Mouse (Mus musculus): Measurements from ENCODE around the gene Tbc1d2. TPM values are rescaled to one million over a fixed set of nuclear protein-coding genes. Genes with fewer than 3 reads are reported as not detected.
"Not testable (repeated sequence)": the region's sequence is repeated elsewhere in the genome, so short reads cannot be mapped to it uniquely, and the experiment has no call there.

Tbc1d2 gene
- polyA plus RNA-seq, 1 experiment from 2014 or later = 0.98 TPM

DNA sequence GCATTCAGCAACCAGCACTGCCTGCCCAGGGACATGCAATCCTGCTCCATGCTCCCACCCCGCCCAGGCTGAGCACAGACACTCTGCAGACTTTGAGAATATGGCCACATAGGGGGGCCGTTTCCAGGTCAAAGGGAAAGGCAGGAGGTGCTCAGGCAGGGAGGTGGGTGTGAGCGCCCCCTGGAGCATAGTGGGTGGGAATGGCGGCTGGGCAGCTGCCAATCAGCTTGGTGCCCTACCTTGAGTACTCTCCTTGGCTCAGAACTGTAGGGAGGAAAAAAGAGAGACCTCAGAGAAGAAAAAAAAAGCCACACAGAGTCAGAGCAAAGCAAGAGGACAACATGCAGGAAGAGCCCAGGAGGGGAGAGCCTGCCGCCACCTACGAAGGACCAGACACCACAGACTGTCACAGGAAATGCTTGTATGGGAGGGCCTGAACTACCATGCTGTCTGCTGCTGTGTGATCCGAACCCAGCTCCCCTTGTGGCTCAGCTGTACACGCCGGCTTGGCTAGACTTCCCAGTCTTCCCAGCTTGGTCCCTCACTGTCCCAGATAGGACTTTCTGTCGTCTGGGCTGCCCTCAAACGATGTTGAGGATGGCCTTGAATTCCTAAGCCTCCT lies 31.7 kb downstream of the Tbc1d2 start:
- peaks cover 24% of the 10 kb centered on the region; the same call in 1 of the 2 replicates for H3K27me3 ChIP-seq
- no peak overlapping the region for H3K27ac ChIP-seq
- H3K4me2 ChIP-seq = no peak overlapping the region
- H3K9ac ChIP-seq = no peak overlapping the region
- H3K9me3 ChIP-seq = no peaks in the 10 kb centered on the region
- ATAC-seq (ENCODE audit: low FRiP score) = no peak
- H3K36me3 ChIP-seq (replicated peaks) = no peaks in the 10 kb centered on the region
- WGBS = 66% methylated on average over 11 of the region's 11 CpGs
- H3K4me1 ChIP-seq = peaks cover 5% of the 10 kb centered on the region; the same call in 1 of the 2 replicates
- H3K4me3 ChIP-seq (replicated peaks) = no peak overlapping the region

- peaks cover 23% of the 10 kb centered on the region; the same call in 1 of the 2 replicates for H3K27me3 ChIP-seq
- WGBS = 74% methylated on average over 6 of the region's 6 CpGs
Measured at GRCm38 (mm10) chr4:46617408-46617807, 32.6 kb downstream of the Tbc1d2 start.

GRCm38 (mm10) chr4:46614641-46615040 lies 35.4 kb downstream of the Tbc1d2 start:
- no peaks in the 10 kb centered on the region for H3K9me3 ChIP-seq
- no peak overlapping the region for H3K4me2 ChIP-seq
- H3K27ac ChIP-seq = no peak overlapping the region
- H3K27me3 ChIP-seq = peaks cover 13% of the 10 kb centered on the region; the same call in 1 of the 2 replicates
- no peak overlapping the region for H3K9ac ChIP-seq
- WGBS = 77% methylated on average over 9 of the region's 9 CpGs
- no peak for ATAC-seq (ENCODE audit: low FRiP score)
- no peak overlapping the region for H3K4me3 ChIP-seq (replicated peaks)
- no peaks in the 10 kb centered on the region for H3K36me3 ChIP-seq (replicated peaks)
- no peaks in the 10 kb centered on the region; the same call in 1 of the 2 replicates for H3K4me1 ChIP-seq

More at GRCm38 (mm10) chr4:46617408-46617807, 32.6 kb downstream of the Tbc1d2 start:
- Histone ChIP-seq H3K36me3 (replicated peaks) (no peaks in the 10 kb centered on the region), H3K9ac (no peak overlapping the region), H3K4me3 (replicated peaks) (no peak overlapping the region), H3K27ac (no peak overlapping the region), H3K4me1 (peaks cover 5% of the 10 kb centered on the region; the same call in 1 of the 2 replicates), H3K9me3 (no peaks in the 10 kb centered on the region), H3K4me2 (no peak overlapping the region)
- no peak for ATAC-seq (ENCODE audit: low FRiP score)

GRCm38 (mm10) chr4:46613618-46614017 lies 36.4 kb downstream of the Tbc1d2 start:
- Histone ChIP-seq H3K4me3 (replicated peaks) (no peak overlapping the region), H3K9me3 (no peaks in the 10 kb centered on the region), H3K4me1 (no peaks in the 10 kb centered on the region; the same call in 1 of the 2 replicates), H3K4me2 (no peak overlapping the region), H3K27ac (no peak overlapping the region), H3K27me3 (peaks cover 16% of the 10 kb centered on the region; the same call in 1 of the 2 replicates), H3K36me3 (replicated peaks) (no peaks in the 10 kb centered on the region), H3K9ac (no peak overlapping the region)
- no peak for ATAC-seq (ENCODE audit: low FRiP score)
- WGBS = 84% methylated on average over 12 of the region's 12 CpGs

GRCm38 (mm10) chr4:46611181-46611580 lies 38.8 kb downstream of the Tbc1d2 start:
- no peak overlapping the region for H3K27ac ChIP-seq
- ATAC-seq (ENCODE audit: low FRiP score) = peak; percentile 57
- no peaks in the 10 kb centered on the region for H3K9me3 ChIP-seq
- H3K27me3 ChIP-seq = peaks cover 18% of the 10 kb centered on the region; the same call in 1 of the 2 replicates
- no peak overlapping the region for H3K9ac ChIP-seq
- no peak overlapping the region for H3K4me2 ChIP-seq
- H3K4me3 ChIP-seq (replicated peaks) = no peak overlapping the region
- H3K4me1 ChIP-seq = no peaks in the 10 kb centered on the region; the same call in 1 of the 2 replicates
- no peaks in the 10 kb centered on the region for H3K36me3 ChIP-seq (replicated peaks)
- WGBS = under 1% methylated on average over 4 of the region's 4 CpGs

DNA sequence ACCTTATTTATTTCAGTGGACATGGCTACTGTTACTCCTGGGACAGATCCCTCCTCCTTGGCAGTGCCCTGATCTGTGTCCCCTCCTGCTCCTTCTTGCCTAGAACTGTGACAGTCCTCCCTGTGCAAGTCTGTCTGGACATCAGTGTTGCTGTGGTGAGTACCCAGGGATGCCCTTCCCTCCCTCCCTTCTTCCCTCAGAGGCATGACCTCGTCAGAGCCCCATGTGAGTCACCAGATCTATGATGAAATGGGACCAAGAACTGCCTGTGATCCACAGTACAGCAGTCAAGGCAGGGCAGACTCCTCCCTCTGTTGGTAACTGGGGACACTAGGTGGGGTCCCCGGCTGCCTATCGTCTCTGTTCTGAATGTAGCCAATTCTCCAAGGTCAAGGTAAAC lies 42.4 kb downstream of the Tbc1d2 start:
- WGBS = 83% methylated on average over 3 of the region's 3 CpGs
- ATAC-seq (ENCODE audit: low FRiP score) = no peak
- Histone ChIP-seq H3K9me3 (no peaks in the 10 kb centered on the region), H3K27ac (no peak overlapping the region), H3K9ac (no peak overlapping the region), H3K4me3 (replicated peaks) (no peak overlapping the region), H3K36me3 (replicated peaks) (no peaks in the 10 kb centered on the region), H3K27me3 (peaks cover 36% of the 10 kb centered on the region; the same call in 1 of the 2 replicates), H3K4me1 (no peaks in the 10 kb centered on the region; the same call in 1 of the 2 replicates), H3K4me2 (no peak overlapping the region)

GRCm38 (mm10) chr4:46605451-46605850 lies 44.6 kb downstream of the Tbc1d2 start:
- WGBS = 70% methylated on average over 11 of the region's 11 CpGs
- no peak for ATAC-seq (ENCODE audit: low FRiP score)
- H3K4me1 ChIP-seq = peaks cover 4% of the 10 kb centered on the region; the same call in 1 of the 2 replicates
- H3K9ac ChIP-seq = no peak overlapping the region
- no peaks in the 10 kb centered on the region for H3K9me3 ChIP-seq
- peaks cover 54% of the 10 kb centered on the region for H3K27me3 ChIP-seq
- no peak overlapping the region for H3K27ac ChIP-seq
- H3K4me3 ChIP-seq (replicated peaks) = no peak overlapping the region
- no peak overlapping the region for H3K4me2 ChIP-seq
- no peaks in the 10 kb centered on the region for H3K36me3 ChIP-seq (replicated peaks)

DNA sequence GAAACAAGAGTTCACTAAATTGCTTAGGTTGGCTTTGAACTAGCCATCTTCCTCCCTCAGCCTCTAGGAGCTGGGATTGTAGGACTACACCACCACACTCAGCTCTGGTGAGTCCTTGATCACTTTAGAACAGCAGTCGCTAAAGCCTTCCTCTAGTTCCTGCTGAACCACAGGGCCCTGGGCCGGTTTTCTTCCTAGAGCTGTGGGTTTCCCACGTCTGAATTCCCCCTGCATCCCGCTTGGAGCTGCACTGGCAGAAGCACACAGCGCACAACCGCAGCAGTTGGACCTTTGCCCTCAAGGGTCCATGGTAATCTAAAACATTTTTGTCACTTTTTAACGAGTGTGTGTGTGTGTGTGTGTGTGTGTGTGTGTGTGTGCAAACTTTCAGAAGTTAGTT lies 47.3 kb downstream of the Tbc1d2 start:
- ATAC-seq (ENCODE audit: low FRiP score) = no peak
- Histone ChIP-seq H3K36me3 (replicated peaks) (no peaks in the 10 kb centered on the region), H3K4me2 (no peak overlapping the region), H3K9me3 (no peaks in the 10 kb centered on the region), H3K4me3 (replicated peaks) (no peak overlapping the region), H3K4me1 (peaks cover 4% of the 10 kb centered on the region; the same call in 1 of the 2 replicates), H3K27me3 (peaks cover 64% of the 10 kb centered on the region), H3K9ac (no peak overlapping the region), H3K27ac (no peak overlapping the region)
- 59% methylated on average over 7 of the region's 7 CpGs for WGBS

- under 1% methylated on average over 62 of the region's 66 CpGs for WGBS
- peak; percentile 73 for ATAC-seq (ENCODE audit: low FRiP score)
- Histone ChIP-seq H3K4me3 (replicated peaks) (peak within 1 kb of the TSS; percentile 59), H3K9me3 (no peaks in the 10 kb centered on the region), H3K4me2 (peak within 1 kb of the TSS; percentile 93), H3K9ac (peak within 1 kb of the TSS; percentile 71), H3K27me3 (peaks cover 67% of the 10 kb centered on the region), H3K36me3 (replicated peaks) (no peaks in the 10 kb centered on the region), H3K27ac (no peak within 1 kb of the TSS), H3K4me1 (peaks cover 4% of the 10 kb centered on the region; the same call in 1 of the 2 replicates)
Measured at GRCm38 (mm10) chr4:46601844-46602423, 48.1 kb downstream of the Tbc1d2 start, which contains the start of gene Coro2a. Gene Coro2a (minus strand): TSS chr4:46602202.

- H3K9me3 ChIP-seq = no peaks in the 10 kb centered on the region
- H3K4me3 ChIP-seq (replicated peaks) = peak overlapping the region; percentile 59
- peak; percentile 52 for ATAC-seq (ENCODE audit: low FRiP score)
- H3K27me3 ChIP-seq = peaks cover 71% of the 10 kb centered on the region
- H3K4me2 ChIP-seq = peak overlapping the region; percentile 93
- no peak overlapping the region for H3K27ac ChIP-seq
- H3K36me3 ChIP-seq (replicated peaks) = no peaks in the 10 kb centered on the region
- H3K9ac ChIP-seq = peak overlapping the region; percentile 71
- H3K4me1 ChIP-seq = peaks cover 4% of the 10 kb centered on the region; the same call in 1 of the 2 replicates
- WGBS = under 1% methylated on average over 46 of the region's 52 CpGs
Measured at GRCm38 (mm10) chr4:46601258-46601843, 48.7 kb downstream of the Tbc1d2 start.

DNA sequence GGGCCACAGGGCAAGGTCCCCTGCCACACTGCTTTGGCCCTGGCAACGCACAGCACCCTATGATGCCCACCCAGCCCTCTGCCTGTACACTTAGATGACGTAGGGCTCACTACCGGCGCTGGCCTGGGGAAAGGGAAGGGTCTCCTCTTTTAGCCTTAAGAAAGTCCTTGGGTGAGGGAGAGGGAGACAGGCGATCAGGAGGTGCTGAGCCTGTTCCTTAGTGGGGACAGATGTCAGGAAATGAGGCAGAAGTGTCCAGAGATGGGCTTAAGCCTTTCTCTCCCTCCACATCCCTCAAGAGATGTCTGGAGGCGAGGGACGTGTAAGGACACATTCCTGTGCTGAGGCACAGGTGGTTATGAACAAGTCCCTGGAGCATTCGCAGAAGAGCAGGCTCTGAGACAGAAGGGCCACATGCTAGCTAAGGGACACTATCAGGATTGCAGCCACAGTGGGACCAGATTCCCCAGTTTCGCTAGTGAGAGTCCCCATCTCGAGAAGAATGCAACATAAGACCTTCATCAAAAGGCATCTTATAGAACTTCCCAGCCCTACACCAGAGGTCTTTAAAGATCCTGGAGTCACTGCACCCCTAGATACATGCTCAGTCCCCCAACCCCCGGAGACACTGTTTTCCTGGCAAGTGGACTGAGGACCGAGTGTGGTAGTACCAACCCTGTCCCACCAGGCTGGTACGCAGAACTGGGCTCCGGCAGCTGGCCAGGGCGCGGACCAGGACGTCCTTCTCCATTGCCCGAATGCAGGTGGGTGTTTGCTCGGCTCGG lies 49.3 kb downstream of the Tbc1d2 start:
- H3K4me3 ChIP-seq (replicated peaks) = peak overlapping the region; percentile 59
- H3K27ac ChIP-seq = no peak overlapping the region
- peaks cover 4% of the 10 kb centered on the region; the same call in 1 of the 2 replicates for H3K4me1 ChIP-seq
- no peak for ATAC-seq (ENCODE audit: low FRiP score)
- H3K27me3 ChIP-seq = peaks cover 71% of the 10 kb centered on the region
- H3K9me3 ChIP-seq = no peaks in the 10 kb centered on the region
- H3K9ac ChIP-seq = peak overlapping the region; percentile 71
- H3K4me2 ChIP-seq = peak overlapping the region; percentile 93
- no peaks in the 10 kb centered on the region for H3K36me3 ChIP-seq (replicated peaks)
- WGBS = 35% methylated on average over 20 of the region's 20 CpGs

DNA sequence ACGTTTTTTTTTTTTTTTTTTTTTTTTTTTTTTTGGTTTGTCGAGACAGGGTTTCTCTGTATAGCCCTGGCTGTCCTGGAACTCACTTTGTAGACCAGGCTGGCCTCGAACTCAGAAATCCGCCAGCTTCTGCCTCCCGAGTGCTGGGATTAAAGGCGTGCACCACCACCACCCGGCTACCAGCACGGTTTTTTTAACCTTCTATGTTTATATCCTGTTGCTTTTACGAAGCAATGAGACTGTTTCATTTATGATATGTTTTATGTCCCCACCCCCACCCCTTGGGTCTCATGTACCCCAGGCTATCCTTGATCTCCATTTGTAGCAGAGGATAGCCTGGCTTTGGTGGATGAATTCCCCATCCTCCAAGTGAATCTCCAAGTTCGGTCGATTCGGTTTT lies 50.4 kb downstream of the Tbc1d2 start:
- not testable (repeated sequence) for H3K9me3 ChIP-seq; H3K4me1 ChIP-seq; H3K9ac ChIP-seq; H3K27ac ChIP-seq; H3K4me2 ChIP-seq; H3K36me3 ChIP-seq (replicated peaks); ATAC-seq (ENCODE audit: low FRiP score); H3K4me3 ChIP-seq (replicated peaks)
- WGBS = 87% methylated on average over 11 of the region's 12 CpGs
- peaks cover 60% of the 10 kb centered on the region for H3K27me3 ChIP-seq

Measured in forebrain, embryonic 12.5 days (tissue).